Mouse (Mus musculus) fibroblast of lung, adult 2 months (primary cell): ENCODE data around the gene Gadl1.
A peak's percentile ranks its signal among the peaks of the same experiment; 100 is the strongest.

ENCODE experiments used
- DNase-seq: peaks from one replicate; pipeline ENCODE4 v3.0.0-alpha.2; 2011; ENCODE audit warnings: low read depth

Gadl1 gene

GRCm38 (mm10) chr9:116090296-116090695, 181.0 kb downstream of the Gadl1 start:
- no peak for DNase-seq

- no peak for DNase-seq
These were observed 182.0 kb downstream of the Gadl1 start for GRCm38 (mm10) chr9:116091101-116091841.

GRCm38 (mm10) chr9:116091921-116092320, 182.7 kb downstream of the Gadl1 start:
- no peak for DNase-seq

- peak; percentile 71 for DNase-seq
These were observed 189.7 kb downstream of the Gadl1 start for GRCm38 (mm10) chr9:116098724-116099595.

GRCm38 (mm10) chr9:116099596-116099993, 190.3 kb downstream of the Gadl1 start:
- DNase-seq: peak; percentile 51

- DNase-seq: no peak
These were observed 190.8 kb downstream of the Gadl1 start for GRCm38 (mm10) chr9:116100015-116100414.

- no peak for DNase-seq
These were observed 192.6 kb downstream of the Gadl1 start for GRCm38 (mm10) chr9:116101842-116102241.

GRCm38 (mm10) chr9:116104770-116105169, 195.5 kb downstream of the Gadl1 start:
- no peak for DNase-seq

GRCm38 (mm10) chr9:116108729-116109128, 199.5 kb downstream of the Gadl1 start:
- no peak for DNase-seq

- DNase-seq: no peak
These were observed 202.1 kb downstream of the Gadl1 start for GRCm38 (mm10) chr9:116111149-116111970.

GRCm38 (mm10) chr9:116114339-116114738, 205.1 kb downstream of the Gadl1 start:
- no peak for DNase-seq

GRCm38 (mm10) chr9:116115875-116116274, 206.6 kb downstream of the Gadl1 start:
- DNase-seq: no peak

- no peak for DNase-seq
These were observed 209.1 kb downstream of the Gadl1 start for GRCm38 (mm10) chr9:116118332-116118872.

- no peak for DNase-seq
These were observed 210.7 kb downstream of the Gadl1 start for GRCm38 (mm10) chr9:116119990-116120389.

GRCm38 (mm10) chr9:116121472-116121871, 212.2 kb downstream of the Gadl1 start:
- DNase-seq: no peak

- DNase-seq: no peak
These were observed 213.3 kb downstream of the Gadl1 start for GRCm38 (mm10) chr9:116122544-116122943.

GRCm38 (mm10) chr9:116122969-116123589, 213.8 kb downstream of the Gadl1 start:
- no peak for DNase-seq
